Mouse (Mus musculus) hindbrain, postnatal 0 days (tissue): ENCODE results near the gene Olfr395. TPM values are rescaled to one million over a fixed set of nuclear protein-coding genes. Genes with fewer than 3 reads are reported as not detected.
"Not testable (repeated sequence)": the region's sequence is repeated elsewhere in the genome, so short reads cannot be mapped to it uniquely, and the experiment has no call there.

Source experiments
- ATAC-seq: fragments of 200-750 bp; cut with Nextera tagmentation; 2 replicates; pipeline ENCODE4 v1.8.0; 2017; ENCODE audit warnings: mild to moderate bottlenecking, moderate TSS enrichment, moderate library complexity
- DNase-seq: peaks from one replicate; pipeline ENCODE4 v3.0.0-alpha.2; 2015; ENCODE audit warnings: low spot score
- H3K27ac ChIP-seq: fragments of 300-500 bp; sonication (generic); 2 replicates; pipeline ENCODE4 v1.5.1; 2014; ENCODE audit warnings: mild to moderate bottlenecking
- H3K27me3 ChIP-seq: fragments of 300-500 bp; sonication (generic); 2 replicates; pipeline ENCODE4 v1.6.1; 2014; ENCODE audit warnings: low read length, mixed read lengths; ENCODE audit not compliant: insufficient read depth
- H3K36me3 ChIP-seq: fragments of 300-500 bp; sonication (generic); 2 replicates; pipeline ENCODE4 v1.6.1; 2014; ENCODE audit warnings: low read length, mixed read lengths; ENCODE audit not compliant: insufficient read depth
- H3K4me1 ChIP-seq: fragments of 300-500 bp; sonication (generic); 2 replicates; pipeline ENCODE4 v1.6.1; 2014; ENCODE audit warnings: antibody characterized with exemption, low read length, mixed read lengths; ENCODE audit not compliant: insufficient read depth
- H3K4me2 ChIP-seq: fragments of 300-500 bp; sonication (generic); 2 replicates; pipeline ENCODE4 v1.6.1; 2014; ENCODE audit warnings: low read depth, mild to moderate bottlenecking, low read length, moderate library complexity, mixed read lengths
- H3K4me3 ChIP-seq: fragments of 300-500 bp; sonication (generic); 2 replicates; pipeline ENCODE4 v1.5.1; 2014; ENCODE audit warnings: low read length
- H3K9ac ChIP-seq: fragments of 300-500 bp; sonication (generic); replicated peaks from 2 replicates; pipeline ENCODE4 v1.6.1; 2014; ENCODE audit warnings: mild to moderate bottlenecking, low read length, moderate library complexity, mixed read lengths
- H3K9me3 ChIP-seq: fragments of 300-500 bp; sonication (generic); 2 replicates; pipeline ENCODE4 v1.6.1; 2016; ENCODE audit warnings: low read length, mixed read lengths
- CTCF ChIP-seq: IDR thresholded peaks from 2 replicates; pipeline ENCODE4 v1.5.1; 2016; ENCODE audit warnings: antibody characterized with exemption, control low read depth, low read depth
- WGBS: fragments of 180-500 bp; shearing (Covaris S2); extraction: QIAGEN DNeasy Blood & Tissue Kit; methylation state at CpG from one replicate; pipeline ENCODE4 v1.1.7; 2014; 5-methylcytosine and 5-hydroxymethylcytosine counted together
- polyA plus RNA-seq: library from polyadenylated mRNA; unstranded; fragments of >200 nt; fragmentation: Nextera tagmentation; extraction: Ambion mirVana; gene quantifications from 2 replicates; pipeline ENCODE4 v1.2.1, GENCODE M21; 2015
- total RNA-seq: library from RNA; depleted of rRNA; stranded (reverse); fragments of >200 nt; gene quantifications from 2 replicates; pipeline ENCODE4 v1.2.3, GENCODE M21; 2014; rRNA removed

The Olfr395 gene
- total RNA-seq: not detected in 2 replicates
- polyA plus RNA-seq: not detected in 2 replicates

DNA sequence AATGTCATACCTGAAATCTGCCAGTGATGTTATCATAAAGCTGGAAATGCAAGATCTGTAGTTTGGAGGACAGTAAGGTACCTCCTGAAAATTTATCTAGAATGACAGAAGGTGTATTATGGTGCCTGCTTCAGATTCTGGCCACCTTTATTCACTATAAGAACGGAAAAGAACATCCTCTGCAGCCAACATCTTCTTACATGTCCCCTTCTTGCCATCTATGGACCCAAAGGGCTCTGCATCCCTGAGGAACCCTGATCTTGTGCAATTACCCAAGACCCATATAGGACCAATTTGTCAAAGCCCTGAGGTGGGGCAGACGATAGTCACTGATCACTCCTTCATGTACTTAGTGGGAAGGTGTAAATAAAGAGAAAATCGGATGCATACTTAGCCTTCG is at the start of gene Olfr395:
Gene Olfr395 (minus strand): TSS at position 101 of the 400 bp plus-strand sequence.
- not testable (repeated sequence) for H3K4me2 ChIP-seq, H3K4me1 ChIP-seq, H3K4me3 ChIP-seq, H3K9ac ChIP-seq, H3K9me3 ChIP-seq, DNase-seq, H3K36me3 ChIP-seq, H3K27ac ChIP-seq, H3K27me3 ChIP-seq, ATAC-seq
- WGBS: 77% methylated on average over 4 of the region's 4 CpGs

- H3K9me3 ChIP-seq: peaks cover 2% of the 10 kb centered on the region; the same call in 1 of the 2 replicates
- DNase-seq (no peak), ATAC-seq (no peak)
- H3K9ac ChIP-seq: no peak within 1 kb of the TSS
- no peaks in the 10 kb centered on the region for H3K27me3 ChIP-seq
- no peak within 1 kb of the TSS for H3K4me2 ChIP-seq
- no peaks in the 10 kb centered on the region for H3K4me1 ChIP-seq
- H3K36me3 ChIP-seq: no peaks in the 10 kb centered on the region
- TF ChIP-seq CTCF: no peak
- no peak within 1 kb of the TSS for H3K27ac ChIP-seq
- H3K4me3 ChIP-seq: no peak within 1 kb of the TSS
These were observed 27.3 kb upstream of the Olfr395 start, which contains the start of gene Olfr23 for GRCm38 (mm10) chr11:73936377-73936776. Gene Olfr23 (plus strand): TSS chr11:73936677.

- no peaks in the 10 kb centered on the region for H3K36me3 ChIP-seq
- no peak for TF ChIP-seq CTCF
These were observed 18.4 kb downstream of the Olfr395 start, which contains the start of gene Olfr394 for GRCm38 (mm10) chr11:73890671-73891070. Gene Olfr394 (minus strand): TSS chr11:73890771.

More at GRCm38 (mm10) chr11:73890671-73891070, 18.4 kb downstream of the Olfr395 start, which contains the start of gene Olfr394:
- Histone ChIP-seq H3K27me3 (no peaks in the 10 kb centered on the region), H3K27ac (no peak within 1 kb of the TSS), H3K4me2 (no peak within 1 kb of the TSS), H3K4me1 (no peaks in the 10 kb centered on the region), H3K4me3 (no peak within 1 kb of the TSS), H3K9ac (no peak within 1 kb of the TSS), H3K9me3 (no peaks in the 10 kb centered on the region; the same call in 1 of the 2 replicates)
- no peak for DNase-seq
- 80% methylated on average over 1 of the region's 1 CpGs for WGBS
- ATAC-seq: no peak

Other genes starting within 250 kb of the Olfr395 start
- gene Zfp735, start 220.5 kb downstream of the Olfr395 start, total RNA-seq: not detected in 2 replicates
- not detected in 2 replicates for gene Zfp735, start 220.5 kb downstream of the Olfr395 start, polyA plus RNA-seq
- gene Olfr389, start 128.6 kb downstream of the Olfr395 start, total RNA-seq: not detected in 2 replicates
- gene Olfr389, start 128.6 kb downstream of the Olfr395 start, polyA plus RNA-seq: not detected in 2 replicates
- not detected in 2 replicates for gene Olfr390, start 126.3 kb downstream of the Olfr395 start, total RNA-seq
- not detected in 2 replicates for gene Olfr390, start 126.3 kb downstream of the Olfr395 start, polyA plus RNA-seq
- not detected in 2 replicates for gene Olfr391-ps, start 106.2 kb downstream of the Olfr395 start, total RNA-seq
- gene Olfr391-ps, start 106.2 kb downstream of the Olfr395 start, polyA plus RNA-seq: not detected in 2 replicates
- not detected in 2 replicates for gene Olfr392, start 92.2 kb downstream of the Olfr395 start, total RNA-seq
- not detected in 2 replicates for gene Olfr392, start 92.2 kb downstream of the Olfr395 start, polyA plus RNA-seq
- gene Olfr393, start 57.8 kb downstream of the Olfr395 start, total RNA-seq: not detected in 2 replicates
- gene Olfr393, start 57.8 kb downstream of the Olfr395 start, polyA plus RNA-seq: not detected in 2 replicates
- gene Olfr394, start 18.5 kb downstream of the Olfr395 start, total RNA-seq: not detected in 2 replicates
- gene Olfr394, start 18.5 kb downstream of the Olfr395 start, polyA plus RNA-seq: not detected in 2 replicates
- gene Olfr23, start 27.4 kb upstream of the Olfr395 start, total RNA-seq: not detected in 2 replicates
- not detected in 2 replicates for gene Olfr23, start 27.4 kb upstream of the Olfr395 start, polyA plus RNA-seq
- gene Olfr397, start 51.5 kb upstream of the Olfr395 start, total RNA-seq: not detected in 2 replicates
- not detected in 2 replicates for gene Olfr397, start 51.5 kb upstream of the Olfr395 start, polyA plus RNA-seq
- gene Olfr398, start 81.1 kb upstream of the Olfr395 start, total RNA-seq: not detected in 2 replicates
- not detected in 2 replicates for gene Olfr398, start 81.1 kb upstream of the Olfr395 start, polyA plus RNA-seq
- not detected in 2 replicates for gene Olfr139, start 147.3 kb upstream of the Olfr395 start, total RNA-seq
- not detected in 2 replicates for gene Olfr139, start 147.3 kb upstream of the Olfr395 start, polyA plus RNA-seq
- not detected in 2 replicates for gene Olfr399, start 147.3 kb upstream of the Olfr395 start, total RNA-seq
- gene Olfr399, start 147.3 kb upstream of the Olfr395 start, polyA plus RNA-seq: not detected in 2 replicates
- gene Zfp616, start 160.7 kb upstream of the Olfr395 start, total RNA-seq: not detected in 2 replicates
- gene Zfp616, start 160.7 kb upstream of the Olfr395 start, polyA plus RNA-seq: not detected in 2 replicates
- gene Olfr401, start 204.4 kb upstream of the Olfr395 start, total RNA-seq: not detected in 2 replicates
- not detected in 2 replicates for gene Olfr401, start 204.4 kb upstream of the Olfr395 start, polyA plus RNA-seq
- gene Olfr402, start 244.2 kb upstream of the Olfr395 start, total RNA-seq: not detected in 2 replicates
- gene Olfr402, start 244.2 kb upstream of the Olfr395 start, polyA plus RNA-seq: not detected in 2 replicates